In the genomic region with DNA sequence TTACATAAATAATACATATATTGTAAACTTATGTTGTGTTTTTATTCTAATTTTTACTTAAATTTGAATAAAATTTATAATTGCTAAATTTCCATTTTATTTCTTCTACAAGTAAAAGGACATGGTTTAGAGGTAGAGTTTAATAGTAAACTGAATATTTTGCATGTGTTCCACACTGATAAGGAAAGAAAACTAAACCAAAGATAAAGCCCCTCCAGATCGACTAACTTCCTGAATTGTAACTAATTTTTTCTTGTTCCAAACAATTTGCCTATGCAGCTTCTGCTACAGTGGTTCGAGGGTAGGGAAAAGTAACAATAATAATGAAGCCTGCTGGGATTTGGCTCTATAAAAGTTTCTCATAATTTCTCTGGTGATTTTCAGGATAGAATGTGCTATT, we compare ENCODE assay signal across 30 mouse cellular contexts.
"Had no signal": no experiment of that assay in that cellular context is flagged by ENCODE, and none has a peak within 500 bp of the region (broad histone marks: within the 10 kb centered on the region; RNA-seq: fewer than 3 reads in every experiment).

No protein-coding gene starts in this region.

- H3K27me3 ChIP-seq: limb, embryonic 12.5 days; limb, embryonic 13.5 days; limb, embryonic 15.5 days; liver, embryonic 12.5 days; liver, embryonic 13.5 days; liver, embryonic 15.5 days; lung, embryonic 15.5 days; megakaryocyte, embryonic 14.5 days; midbrain, embryonic 12.5 days; midbrain, embryonic 13.5 days; midbrain, embryonic 15.5 days; neural tube, embryonic 12.5 days; neural tube, embryonic 13.5 days had no signal

- H3K9me3 ChIP-seq: limb, embryonic 10.5 days; limb, embryonic 12.5 days; limb, embryonic 13.5 days; limb, embryonic 15.5 days; liver, embryonic 12.5 days; liver, embryonic 13.5 days; liver, embryonic 15.5 days; lung, embryonic 15.5 days; megakaryocyte, embryonic 14.5 days; midbrain, embryonic 10.5 days; midbrain, embryonic 12.5 days; midbrain, embryonic 13.5 days; midbrain, embryonic 15.5 days; neural tube, embryonic 12.5 days; neural tube, embryonic 13.5 days had no signal

- H3K9ac ChIP-seq: limb, embryonic 12.5 days; limb, embryonic 13.5 days; limb, embryonic 15.5 days; liver, embryonic 12.5 days; liver, embryonic 13.5 days; liver, embryonic 14.5 days; liver, embryonic 15.5 days; liver, postnatal 0 days; lung, embryonic 14.5 days; lung, embryonic 15.5 days; midbrain, embryonic 12.5 days; midbrain, embryonic 13.5 days; midbrain, embryonic 15.5 days; neural tube, embryonic 12.5 days; neural tube, embryonic 13.5 days had no signal

- H3K27ac ChIP-seq: limb, embryonic 10.5 days; limb, embryonic 12.5 days; limb, embryonic 13.5 days; limb, embryonic 15.5 days; liver, embryonic 12.5 days; liver, embryonic 13.5 days; liver, embryonic 14.5 days; liver, embryonic 15.5 days; lung, embryonic 15.5 days; macrophage; midbrain, embryonic 10.5 days; midbrain, embryonic 12.5 days; midbrain, embryonic 13.5 days; midbrain, embryonic 15.5 days; neural tube, embryonic 12.5 days; neural tube, embryonic 13.5 days had no signal

- ATAC-seq: liver, embryonic 12.5 days; liver, postnatal 0 days; lung, postnatal 0 days; midbrain, embryonic 13.5 days; midbrain, embryonic 15.5 days; midbrain, embryonic 16.5 days had no signal

- H3K4me1 ChIP-seq: limb, embryonic 10.5 days; limb, embryonic 12.5 days; limb, embryonic 13.5 days; limb, embryonic 15.5 days; liver, embryonic 12.5 days; liver, embryonic 13.5 days; liver, embryonic 15.5 days; lung, embryonic 15.5 days; megakaryocyte, embryonic 14.5 days; neural tube, embryonic 12.5 days; neural tube, embryonic 13.5 days had no signal

- DNase-seq: liver; liver, embryonic 13.5 days; liver, postnatal 0 days; lung, adult 18-20 months; lung, adult 2 months; lung, embryonic 14.5 days; lung, postnatal 10 days; lung, postnatal 14 days; lung, postnatal 36 days; lung, postnatal 4 days; midbrain, embryonic 14.5 days had no signal

- H3K36me3 ChIP-seq: limb, embryonic 10.5 days; limb, embryonic 12.5 days; limb, embryonic 13.5 days; limb, embryonic 15.5 days; liver, embryonic 12.5 days; liver, embryonic 13.5 days; liver, embryonic 15.5 days; lung, embryonic 15.5 days; midbrain, embryonic 10.5 days; midbrain, embryonic 12.5 days; midbrain, embryonic 13.5 days; midbrain, embryonic 15.5 days; neural tube, embryonic 12.5 days; neural tube, embryonic 13.5 days had no signal

- H3K4me3 ChIP-seq: limb, embryonic 10.5 days; limb, embryonic 12.5 days; limb, embryonic 13.5 days; limb, embryonic 15.5 days; liver, embryonic 12.5 days; liver, embryonic 13.5 days; liver, embryonic 15.5 days; lung, embryonic 15.5 days; megakaryocyte, embryonic 14.5 days; midbrain, embryonic 10.5 days; midbrain, embryonic 12.5 days; midbrain, embryonic 13.5 days; midbrain, embryonic 15.5 days; myocyte; neural tube, embryonic 12.5 days; neural tube, embryonic 13.5 days had no signal
